Mouse (Mus musculus) skeletal muscle tissue, adult 2 months (tissue): ENCODE measurements around the gene Gm9903.

ENCODE experiments used
- DNase-seq: peaks from one replicate; pipeline ENCODE4 v3.0.0-alpha.2; 2012; ENCODE audit warnings: low read depth, low spot score

Gm9903 gene

DNA sequence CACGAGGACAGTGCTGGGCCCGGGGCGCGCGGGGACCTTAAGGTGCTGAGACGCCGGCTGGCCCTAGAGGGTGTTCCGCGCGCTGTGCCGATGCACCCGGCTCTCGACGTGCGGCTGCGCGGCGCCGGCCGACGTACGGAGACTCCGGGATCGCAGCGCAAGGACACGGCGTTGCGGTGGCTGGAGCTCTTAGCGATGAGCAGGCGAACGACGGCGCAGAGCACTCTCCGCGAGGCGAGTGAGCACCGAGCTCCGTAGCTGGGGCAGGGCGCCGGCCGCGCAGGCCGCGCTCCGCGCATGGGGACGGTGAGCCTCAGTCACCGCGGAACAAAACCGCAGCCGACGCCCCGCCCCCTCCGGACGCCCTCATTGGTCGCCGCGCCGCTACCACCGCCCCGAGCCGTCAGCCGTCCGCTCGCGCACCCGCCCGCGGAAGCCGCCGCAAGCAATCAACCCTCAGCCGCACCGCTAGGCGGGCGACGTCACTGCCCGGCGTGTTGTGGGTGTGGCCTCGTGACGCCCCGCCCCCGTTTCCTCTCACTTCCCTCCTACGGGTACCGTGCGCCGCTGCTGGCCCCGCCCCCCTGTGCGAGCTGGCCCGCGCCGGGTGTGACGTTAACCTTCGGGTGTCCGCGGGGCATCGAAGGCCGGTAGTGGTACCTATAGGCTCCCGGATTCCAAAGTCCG is at the start of gene Gm9903, which contains the start of gene Fam53a:
TSS of gene Gm9903 (plus strand) at position 625 of the 687 bp plus-strand sequence.
TSS of gene Fam53a (minus strand) at position 335 of the 687 bp plus-strand sequence.
- peak; percentile 98 for DNase-seq

DNA sequence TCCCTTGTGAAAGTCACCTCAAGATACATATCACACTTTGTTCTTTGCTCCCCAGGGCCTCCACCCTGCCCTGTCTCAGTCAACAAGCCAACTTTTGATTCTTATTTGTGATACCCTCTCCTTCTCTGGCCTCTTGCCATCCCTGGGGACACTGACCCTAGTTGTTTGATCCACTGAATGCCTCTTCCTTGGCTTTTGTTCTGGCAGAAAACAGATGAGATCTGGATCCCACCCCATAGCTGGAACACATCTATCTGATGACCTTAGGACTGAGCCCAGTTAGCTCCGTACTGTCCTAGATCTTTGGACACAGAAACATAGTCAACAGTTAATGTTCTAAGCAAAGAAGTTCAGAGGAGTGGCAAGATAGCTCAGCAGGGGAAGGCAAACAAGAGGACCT is 49.4 kb upstream of the Gm9903 start:
- no peak for DNase-seq

DNA sequence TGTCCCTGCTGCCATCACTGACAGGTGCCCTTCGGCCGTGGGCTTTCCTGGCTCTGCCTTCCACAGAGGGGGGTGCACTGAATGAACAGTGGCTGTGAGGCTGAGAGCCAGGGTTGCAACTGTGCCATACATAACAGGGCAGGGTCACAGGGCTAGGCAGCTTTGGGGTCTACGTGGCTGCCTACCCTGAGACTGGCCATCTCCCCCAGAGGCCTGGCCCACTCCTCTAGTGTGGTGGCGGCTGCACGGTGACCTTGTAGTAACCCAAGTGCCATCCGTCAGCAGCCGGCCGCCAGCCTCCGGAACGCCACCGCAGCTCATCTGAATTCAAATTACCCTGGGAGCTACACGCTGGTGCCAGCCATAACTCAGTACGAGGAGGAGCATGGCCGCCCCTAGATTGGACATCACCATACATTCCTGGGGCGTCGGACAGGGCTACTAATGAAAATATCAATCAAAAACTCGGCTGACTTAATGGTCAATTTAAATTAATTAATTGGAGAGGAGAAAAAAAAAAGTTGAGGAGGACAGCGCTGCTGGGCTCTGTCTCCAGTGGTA is 42.1 kb upstream of the Gm9903 start:
- DNase-seq, result no peak

DNA sequence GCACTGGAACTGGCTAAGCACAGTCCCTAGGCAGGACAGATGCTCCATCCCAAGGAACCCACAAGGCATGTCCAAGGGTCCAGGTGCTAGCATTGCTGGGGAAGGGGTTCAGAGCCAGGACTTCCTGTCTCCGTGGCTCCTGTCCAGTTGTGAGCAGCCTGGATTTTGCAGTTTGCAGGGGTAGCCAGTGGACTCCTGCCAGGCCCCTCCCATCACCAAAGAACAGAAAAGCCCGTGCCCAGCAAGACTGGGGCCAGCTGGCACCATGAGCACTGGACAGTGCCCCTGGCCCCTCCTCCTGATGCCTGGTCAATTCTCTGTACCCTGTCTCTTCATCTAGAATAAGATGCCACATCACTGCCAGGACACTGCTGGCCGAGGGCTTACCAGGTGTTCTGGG is 41.7 kb upstream of the Gm9903 start:
- DNase-seq, result no peak

DNA sequence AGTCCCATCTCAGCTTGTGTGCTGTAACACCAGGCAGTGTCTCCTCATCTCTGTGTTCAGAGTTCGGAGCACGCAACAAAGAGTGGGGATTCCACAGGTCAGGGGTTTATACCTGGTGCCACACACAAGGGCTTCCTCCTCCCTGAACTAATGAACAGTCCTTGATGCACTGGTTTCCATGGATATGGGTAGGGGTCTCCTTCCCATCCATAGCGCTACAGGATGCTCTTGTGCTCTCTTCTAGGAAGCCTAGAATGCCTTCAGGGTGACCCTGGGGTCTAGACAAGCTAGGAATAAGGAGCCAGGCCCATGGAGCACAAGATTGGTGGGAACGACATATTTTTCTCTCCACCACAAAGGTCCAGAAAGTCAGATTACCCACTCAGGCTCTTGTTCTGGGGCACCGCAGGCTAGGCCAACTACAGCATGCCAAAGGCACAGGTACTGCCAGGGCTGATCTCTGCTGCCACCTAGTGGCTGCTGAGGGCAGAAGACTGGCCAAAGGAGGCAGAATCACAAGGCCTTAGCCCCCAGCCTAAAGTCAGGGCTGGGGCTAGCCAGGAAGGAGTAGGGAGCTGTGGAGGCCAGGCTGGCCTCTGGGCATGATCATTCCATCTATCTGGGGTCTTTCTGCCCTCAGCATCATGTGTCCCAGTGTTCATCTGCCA is 40.4 kb upstream of the Gm9903 start:
- peak; percentile 72 for DNase-seq

DNA sequence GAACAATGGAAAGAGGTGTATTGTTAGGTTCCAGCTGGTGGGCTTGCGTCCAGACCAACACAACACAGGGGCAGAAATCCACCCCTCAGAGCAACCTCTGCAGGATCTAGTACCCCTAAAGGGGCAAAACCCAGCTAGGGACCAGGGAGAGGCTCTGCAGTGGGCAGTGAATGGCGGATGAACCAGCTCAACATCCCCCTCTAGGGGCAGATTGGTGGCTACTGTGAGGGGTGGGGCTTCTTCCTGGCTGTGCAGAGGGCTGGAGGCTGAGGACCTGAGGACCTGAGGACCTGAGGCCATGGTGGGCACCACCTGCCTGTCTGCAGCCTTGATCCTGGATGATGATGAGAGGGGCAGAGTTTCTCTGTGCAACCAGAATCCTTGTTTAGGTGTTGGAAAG is 36.1 kb upstream of the Gm9903 start:
- DNase-seq, result no peak

DNA sequence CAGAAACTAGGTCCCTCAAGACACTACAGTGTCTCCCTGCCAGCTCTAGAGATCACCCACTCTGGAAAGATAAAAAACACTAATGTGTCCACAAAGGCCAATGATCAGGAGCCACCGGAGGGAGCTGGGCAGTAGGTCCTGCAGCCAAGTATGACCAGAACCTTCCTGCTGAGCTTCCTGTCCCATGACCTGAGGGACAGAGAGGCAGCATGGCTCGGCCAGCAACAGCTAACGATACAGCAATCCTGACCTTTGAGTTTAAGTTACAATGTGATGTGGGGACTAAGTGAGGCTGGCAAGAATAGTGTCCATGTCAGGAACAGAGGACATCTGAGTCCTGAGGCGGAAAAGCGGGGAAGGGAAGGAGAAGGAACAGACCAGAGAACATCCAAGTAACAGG is 24.4 kb upstream of the Gm9903 start:
- peak; percentile 79 for DNase-seq

DNA sequence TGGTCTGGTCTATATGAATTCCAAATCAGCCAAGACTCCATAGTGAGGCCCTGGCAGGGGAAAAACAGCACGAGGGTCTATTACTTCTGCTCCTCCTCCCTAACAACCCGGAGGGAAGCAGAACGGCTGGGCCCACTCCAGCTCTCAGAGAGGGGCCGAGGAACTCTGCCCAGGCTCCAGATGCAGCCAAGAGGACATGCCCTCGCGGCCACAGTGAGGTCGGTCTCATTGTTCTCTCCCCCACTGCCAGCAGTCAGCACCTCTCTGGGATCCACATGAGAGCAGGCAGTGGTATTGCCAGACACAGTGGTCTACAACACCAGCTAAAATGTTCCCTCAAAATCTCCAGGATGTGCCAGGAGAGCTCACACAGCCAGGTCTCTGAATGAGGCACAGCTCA is 23.1 kb upstream of the Gm9903 start:
- DNase-seq, result no peak

DNA sequence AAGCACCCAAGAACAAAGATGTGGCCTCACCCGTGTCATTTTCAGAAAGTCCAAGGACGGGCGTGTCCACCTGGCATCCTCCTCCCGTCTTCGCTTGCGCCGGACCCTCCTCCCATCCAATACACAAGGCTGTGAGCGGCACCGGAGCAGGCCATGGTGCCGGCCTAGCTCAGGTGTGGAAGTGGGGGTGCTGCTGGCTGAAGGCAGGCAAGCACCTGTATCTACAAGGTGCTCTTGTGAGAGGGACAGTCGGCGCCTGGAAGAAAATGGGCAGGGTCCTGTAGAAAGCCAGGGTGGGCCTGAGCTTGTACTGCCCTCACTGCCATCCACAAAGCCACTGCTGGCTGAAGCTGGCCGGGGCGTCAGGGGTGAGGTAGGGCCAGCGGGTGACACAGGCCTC is 22.3 kb upstream of the Gm9903 start:
- no peak for DNase-seq

DNA sequence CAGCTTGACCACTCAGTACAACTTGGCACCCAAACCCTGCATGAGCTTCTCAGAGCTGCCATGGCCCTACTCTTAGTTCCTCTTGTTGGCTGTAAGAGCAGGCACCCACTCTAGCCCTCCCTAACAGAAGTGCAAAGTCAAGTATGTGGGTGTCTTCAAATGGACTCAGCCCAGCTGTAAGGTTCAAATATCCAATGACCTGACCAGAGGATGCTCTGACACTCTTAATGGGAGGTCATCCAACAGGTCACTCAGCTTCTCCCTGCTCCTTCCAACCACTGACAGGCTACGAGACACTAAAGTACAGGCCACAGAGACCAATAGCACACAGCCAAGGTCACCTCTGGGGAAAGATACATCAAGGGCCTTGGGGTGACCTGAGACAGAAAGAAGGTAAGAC is 20.5 kb upstream of the Gm9903 start:
- no peak for DNase-seq

DNA sequence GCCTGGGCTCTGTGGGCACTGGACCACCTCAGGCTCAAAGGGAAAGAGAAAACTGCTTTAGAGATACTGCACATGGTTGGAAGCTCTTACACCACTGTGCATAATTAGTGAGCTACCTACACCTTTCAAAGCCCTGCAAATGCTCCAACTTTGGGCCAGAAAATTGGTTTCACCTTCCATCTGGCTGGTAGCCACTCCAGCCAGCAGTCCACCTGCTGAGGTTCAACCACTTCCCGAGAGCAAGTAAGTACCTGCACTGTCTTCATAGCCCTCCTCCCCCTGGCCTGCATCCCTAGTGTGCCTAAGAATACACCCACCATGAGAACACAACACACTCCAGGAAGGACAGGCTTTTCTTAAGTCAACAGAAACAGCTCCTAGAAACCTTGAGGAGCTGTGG is 17.9 kb upstream of the Gm9903 start:
- DNase-seq, result no peak

DNA sequence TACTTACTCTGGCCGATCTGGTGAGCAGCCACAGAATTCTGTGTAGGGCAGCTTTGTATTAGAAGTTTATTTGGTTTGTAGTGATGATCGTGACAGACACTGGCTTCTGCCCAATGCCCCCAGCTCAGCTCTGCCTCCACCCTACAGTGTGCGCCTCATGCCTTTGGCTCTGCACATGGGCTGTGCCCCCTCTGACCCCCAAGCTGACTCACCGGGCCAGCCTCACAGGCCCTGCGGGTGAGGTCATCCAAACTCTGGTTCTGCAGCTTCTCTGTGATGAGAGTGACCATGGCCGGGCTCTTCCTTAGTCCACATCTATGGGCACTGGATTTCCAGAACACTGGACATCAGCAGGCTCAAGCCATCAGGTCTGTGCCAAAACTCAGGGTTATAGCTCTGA is 15.3 kb upstream of the Gm9903 start:
- no peak for DNase-seq

DNA sequence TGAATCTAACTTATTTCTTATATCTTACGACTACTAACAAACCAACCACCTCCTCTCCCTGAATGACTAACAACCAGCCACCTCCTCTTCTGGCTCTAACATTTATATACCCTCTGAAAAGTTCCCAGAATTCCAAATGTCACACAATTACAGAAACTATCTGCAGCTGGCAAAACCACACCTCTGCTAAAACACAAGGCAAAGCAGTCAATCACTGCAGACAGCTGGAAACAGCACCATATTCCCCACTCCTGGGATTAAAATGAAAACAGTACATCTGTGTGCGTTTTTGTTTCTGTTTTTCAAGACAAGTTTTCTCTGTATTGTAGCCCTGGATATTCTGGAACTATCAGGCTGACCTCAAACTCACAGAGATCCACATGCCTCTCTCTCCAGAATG is 7.1 kb upstream of the Gm9903 start:
- DNase-seq, result no peak

DNA sequence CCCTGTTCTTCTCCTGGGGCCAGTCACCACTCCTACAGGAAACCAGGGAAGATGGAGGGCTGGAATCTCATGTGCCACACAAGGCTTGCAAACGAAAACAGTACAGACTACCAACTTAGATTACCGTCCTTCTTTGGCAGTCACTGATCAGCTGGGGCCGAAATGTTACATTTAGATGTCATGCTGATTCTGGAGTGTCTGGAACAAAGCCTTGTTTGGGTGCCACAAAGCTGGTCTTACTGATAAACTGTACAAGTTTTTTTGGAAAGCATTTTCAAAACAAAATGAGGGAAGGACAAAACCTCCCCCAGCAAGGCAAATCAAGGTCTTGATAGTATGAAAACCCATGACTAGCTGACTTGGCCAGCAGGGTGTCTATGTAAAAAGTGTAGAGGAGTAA is 6.0 kb upstream of the Gm9903 start:
- no peak for DNase-seq

DNA sequence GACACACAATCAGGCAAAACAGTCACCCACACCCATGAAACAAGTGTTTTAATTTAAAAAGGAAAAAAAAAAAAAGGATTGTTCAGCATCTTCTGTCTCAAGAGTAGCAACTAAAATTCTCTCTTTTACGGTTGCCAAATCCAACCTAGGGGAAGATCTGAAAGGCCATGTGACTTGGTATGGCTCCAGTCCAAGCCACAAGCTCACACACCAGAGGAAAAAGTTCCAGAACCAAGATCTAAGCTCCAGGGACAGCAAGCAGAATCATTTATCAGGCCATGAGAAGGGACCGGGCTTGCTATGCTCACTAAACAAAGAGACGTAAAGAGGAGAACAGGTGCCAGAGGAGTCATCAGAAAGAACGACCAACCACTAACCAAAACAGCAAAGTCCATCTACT is 1.8 kb upstream of the Gm9903 start:
- DNase-seq, result peak; percentile 48

DNA sequence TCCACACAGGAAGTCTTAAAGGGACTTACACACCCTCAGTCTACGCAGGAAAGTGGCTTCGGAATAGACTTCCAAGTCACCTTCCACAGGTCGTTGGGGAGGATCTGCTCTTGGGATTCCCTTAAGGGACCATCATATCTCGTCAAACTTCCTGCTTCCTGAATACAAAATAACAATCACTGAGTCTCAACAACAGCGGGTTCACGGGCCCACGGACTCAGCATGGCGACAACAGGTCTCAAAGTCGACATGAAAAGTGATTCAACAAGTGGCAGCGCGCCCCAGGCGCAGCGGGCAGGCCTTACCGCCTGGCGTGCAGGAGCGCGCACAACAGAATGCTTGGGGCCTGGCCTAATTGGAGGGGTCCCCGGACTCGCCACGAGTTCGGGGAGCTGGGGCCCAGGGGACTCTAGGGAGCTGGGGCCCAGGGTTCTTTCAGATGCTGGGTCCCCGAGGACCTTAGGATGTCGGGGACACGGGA is 865 bp upstream of the Gm9903 start:
- DNase-seq, result peak; percentile 38

DNA sequence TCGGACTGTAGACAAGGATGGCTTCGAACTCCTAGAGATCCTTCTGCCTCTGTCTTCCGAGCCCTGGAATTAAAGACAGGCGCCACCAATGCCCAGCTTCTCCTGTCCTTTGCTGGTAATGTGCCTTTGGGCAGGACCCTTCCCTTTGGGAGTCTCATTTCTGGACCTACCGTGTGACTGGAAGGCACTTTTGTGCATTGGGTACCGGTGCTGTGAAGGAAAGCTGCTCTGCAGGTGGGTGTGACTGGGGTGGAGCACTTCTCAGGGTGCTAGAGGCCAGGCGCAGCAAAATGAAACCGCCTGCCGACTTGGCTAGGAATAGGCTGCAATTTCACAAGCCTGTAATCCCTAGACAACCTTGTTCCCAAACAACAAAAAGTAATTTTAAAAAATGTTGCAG is 336 bp downstream of the Gm9903 start:
- peak; percentile 65 for DNase-seq

DNA sequence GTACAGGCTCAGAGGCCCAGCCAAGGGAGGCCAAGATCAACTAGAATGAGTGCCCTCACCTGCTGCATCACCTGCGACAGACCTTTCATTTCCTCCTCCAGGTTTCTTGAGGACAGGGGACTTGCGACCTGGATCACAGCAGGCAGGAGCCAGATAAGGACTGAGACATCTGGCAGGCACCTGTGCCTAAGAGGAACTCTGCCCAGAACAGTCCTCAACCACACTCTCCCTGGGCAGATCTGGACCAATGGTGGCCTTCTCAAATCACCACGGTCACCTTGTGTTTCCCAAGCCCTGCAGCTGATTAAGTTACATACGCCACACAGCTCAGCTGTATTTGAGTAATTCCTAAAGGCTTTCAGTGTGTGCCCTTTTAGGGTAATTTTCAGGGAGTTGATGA is 890 bp downstream of the Gm9903 start:
- DNase-seq, result peak; percentile 92

DNA sequence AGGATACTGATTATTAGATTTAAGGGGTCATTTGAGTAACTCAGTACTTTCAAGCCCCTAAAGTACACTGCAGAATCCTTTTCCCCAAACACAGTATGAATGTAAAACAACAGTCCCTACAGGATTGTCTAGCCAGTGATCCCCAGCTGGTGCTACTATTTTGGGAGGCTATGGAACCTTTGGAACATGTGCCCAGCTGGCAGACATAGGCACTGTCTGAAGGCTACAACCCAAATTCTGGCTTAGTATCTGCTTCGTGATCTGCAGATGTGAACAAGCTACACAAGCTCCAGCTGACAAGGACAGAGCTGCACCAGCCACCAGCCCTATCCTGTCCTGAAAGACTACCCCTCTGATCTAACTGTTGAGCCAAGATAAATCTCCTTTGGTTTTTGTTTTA is 2.8 kb downstream of the Gm9903 start:
- no peak for DNase-seq

DNA sequence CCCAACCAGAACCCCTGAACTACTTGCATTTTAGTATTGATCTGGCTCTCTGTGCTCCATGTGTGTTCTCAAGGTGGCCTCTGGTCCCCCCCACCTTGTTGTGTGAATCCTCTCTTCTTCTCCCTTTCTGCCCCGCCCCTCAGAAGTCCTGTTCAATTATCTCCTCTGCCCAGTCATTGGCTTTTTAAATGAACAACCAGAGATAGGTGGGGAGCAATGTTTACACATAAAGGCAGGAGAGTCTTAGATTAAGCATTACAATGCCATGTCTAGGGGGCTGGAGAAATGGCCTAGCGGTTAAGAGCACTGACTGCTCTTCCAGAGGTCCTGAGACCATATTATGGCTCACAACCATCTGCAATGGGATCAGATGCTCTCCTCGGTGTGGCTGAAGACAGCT is 5.6 kb downstream of the Gm9903 start:
- DNase-seq, result no peak

DNA sequence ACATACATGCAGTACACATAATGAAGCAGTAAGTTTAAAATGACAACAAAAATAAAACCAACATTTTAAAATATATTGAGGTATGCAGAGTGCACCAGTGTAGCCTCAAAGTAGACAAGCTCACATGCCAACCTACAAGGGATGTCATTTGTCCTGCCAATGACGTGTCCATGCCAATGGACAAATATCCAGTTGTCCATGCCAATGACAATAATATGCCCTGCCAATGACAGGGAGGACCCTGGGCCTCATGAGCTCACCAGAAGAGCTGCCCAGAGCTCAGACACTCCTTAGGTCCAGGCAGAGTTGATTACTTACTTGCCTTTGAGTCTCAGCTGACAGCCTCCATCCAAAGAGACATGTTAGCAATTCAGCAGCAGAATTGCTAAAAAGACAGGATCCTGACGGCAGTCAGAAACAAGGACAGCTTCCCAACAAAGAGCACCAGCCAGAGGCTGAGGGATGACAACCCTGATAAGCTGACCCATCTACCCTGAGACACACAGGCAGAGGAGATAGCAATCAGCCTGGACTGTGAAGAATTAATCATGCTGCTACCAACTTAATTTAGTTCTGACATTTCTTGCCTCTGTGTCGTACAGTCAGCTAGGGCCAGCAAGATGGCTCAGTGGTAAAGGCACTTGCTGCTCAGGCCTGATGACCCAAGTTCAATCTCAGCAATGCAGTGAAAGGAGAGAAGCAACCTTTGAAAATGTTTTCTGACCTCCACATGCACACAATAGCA is 8.1 kb downstream of the Gm9903 start:
- DNase-seq, result no peak

DNA sequence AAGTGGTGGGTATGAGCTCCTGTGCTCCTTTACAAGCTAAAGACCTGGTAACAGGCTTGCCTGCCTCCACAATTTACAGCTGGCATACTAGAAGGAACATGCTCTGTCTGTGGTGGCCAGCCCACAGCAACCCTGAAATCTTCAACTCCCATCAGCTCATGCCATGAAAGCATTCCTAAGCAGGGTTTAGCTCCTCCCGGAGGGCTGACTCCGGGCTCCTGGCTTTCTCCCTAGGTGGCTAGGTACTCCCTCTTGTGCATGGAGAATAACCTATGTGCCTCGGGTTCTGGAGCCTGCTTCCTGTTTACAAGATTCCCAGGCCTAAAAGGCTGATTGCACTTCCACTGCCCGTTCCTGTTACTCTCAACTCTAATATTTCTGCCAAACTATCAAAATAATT is 9.1 kb downstream of the Gm9903 start:
- no peak for DNase-seq
